Mouse (Mus musculus) layer of hippocampus, postnatal 25 days (tissue): ENCODE measurements at regions not wholly inside any gene's neighbourhood (a gene's known extent, or its start where the extent isn't known, plus 50 kb on each side); places are given as distances from the start of the nearest gene placed in this dataset.

Experiments used
- DNase-seq, 2 experiments: peaks; one replicate each; pipeline ENCODE4 v3.0.0; 2022; ENCODE audit warnings: mixed read lengths in 2 of 2, low spot score in 1 of 2; ENCODE audit errors: extremely low spot score in 1 of 2

GRCm38 (mm10) chr12:68584786-68585523 lies 574.0 kb downstream of the Rps29 start:
- no peak for DNase-seq

GRCm38 (mm10) chr12:68579909-68580308 lies 579.1 kb downstream of the Rps29 start:
- no peak for DNase-seq

GRCm38 (mm10) chr12:68577453-68577852 lies 581.5 kb downstream of the Rps29 start:
- DNase-seq: no peak

GRCm38 (mm10) chr12:68576855-68577254 lies 582.1 kb downstream of the Rps29 start:
- DNase-seq: no peak

- no peak for DNase-seq
Measured at GRCm38 (mm10) chr12:68554943-68555627, 603.9 kb downstream of the Rps29 start.

- DNase-seq: no peak
Measured at GRCm38 (mm10) chr12:68554292-68554691, 604.7 kb downstream of the Rps29 start.

GRCm38 (mm10) chr12:68541811-68542210 lies 617.2 kb downstream of the Rps29 start:
- DNase-seq: no peak

GRCm38 (mm10) chr12:68500794-68501193 lies 658.2 kb downstream of the Rps29 start:
- DNase-seq: peak in 1 of 2 experiments; percentile 29

- no peak for DNase-seq
Measured at GRCm38 (mm10) chr12:68463032-68463431, 696.0 kb downstream of the Rps29 start.

- DNase-seq: no peak
Measured at GRCm38 (mm10) chr12:68458196-68458595, 700.8 kb downstream of the Rps29 start.

GRCm38 (mm10) chr12:68426601-68427000 lies 732.4 kb downstream of the Rps29 start:
- DNase-seq: no peak

- DNase-seq: no peak
Measured at GRCm38 (mm10) chr12:68425006-68425405, 734.0 kb downstream of the Rps29 start.
